9 mouse cellular contexts compared by ENCODE assay signal in the genomic region with DNA sequence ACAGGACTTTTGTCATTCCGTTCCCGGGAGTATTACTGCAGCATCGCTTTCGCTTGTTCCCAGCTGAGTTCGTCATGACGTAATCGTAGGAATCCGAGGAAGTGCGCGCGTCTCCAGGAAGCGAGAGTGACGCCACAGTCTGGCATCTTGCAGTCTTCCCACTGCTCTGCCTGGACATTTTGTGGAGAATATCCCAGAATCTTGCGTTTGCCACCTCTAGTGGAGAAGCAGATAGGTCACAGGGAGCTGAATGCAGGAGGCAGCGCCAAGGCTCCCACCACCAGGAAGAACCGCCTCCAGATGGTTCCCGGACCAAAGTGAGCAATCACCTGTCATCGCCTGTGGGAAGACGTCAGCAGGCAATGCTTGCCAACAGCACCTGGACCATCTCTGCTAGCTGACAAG. TPM values are rescaled to one million over a fixed set of nuclear protein-coding genes. Genes with fewer than 3 reads are reported as not detected.
DNase-seq lines count a peak whose midpoint lies in the region; ATAC-seq and TF ChIP-seq lines count a peak whose summit lies in the region.
"Had no signal": no experiment of that assay in that cellular context is flagged by ENCODE, and none has a peak within 500 bp of the region (broad histone marks: within the 10 kb centered on the region; RNA-seq: fewer than 3 reads in every experiment).

No protein-coding gene starts in this region.

- no peak for ATAC-seq in liver, embryonic 11.5 days (replicated peaks; ENCODE audit: low FRiP score)
- ATAC-seq in liver, postnatal 0 days, result no peak
- no peak; the same call in 1 of the 2 replicates for ATAC-seq in embryonic facial prominence, embryonic 14.5 days (ENCODE audit: low read depth)
- ATAC-seq in midbrain, embryonic 13.5 days, result no peak

- TF ChIP-seq EP300 in liver, postnatal 0 days (IDR thresholded peaks at IDR 0.05; ENCODE audit: low read depth), result no peak

- TF ChIP-seq CTCF in liver, postnatal 0 days (IDR thresholded peaks at IDR 0.05; ENCODE audit: low read depth), result no peak
- TF ChIP-seq CTCF in left cerebral cortex, adult 2 months (IDR thresholded peaks at IDR 0.05), result no peak; the same call in 1 of the 2 replicates

- no peaks in the 10 kb centered on the region for H3K9me3 ChIP-seq in liver, embryonic 11.5 days (ENCODE audit: control insufficient read depth, low read length)
- H3K9me3 ChIP-seq in liver, postnatal 0 days (ENCODE audit: low read length), result no peaks in the 10 kb centered on the region
- H3K9me3 ChIP-seq in embryonic facial prominence, embryonic 14.5 days (ENCODE audit: control insufficient read depth, low read length), result no peaks in the 10 kb centered on the region
- H3K9me3 ChIP-seq in midbrain, embryonic 13.5 days, result no peaks in the 10 kb centered on the region

- no peaks in the 10 kb centered on the region for H3K27me3 ChIP-seq in liver, embryonic 11.5 days (replicated peaks; ENCODE audit: control insufficient read depth, insufficient read depth, low read length)
- no peaks in the 10 kb centered on the region for H3K27me3 ChIP-seq in liver, postnatal 0 days (ENCODE audit: insufficient read depth, low read length)
- no peaks in the 10 kb centered on the region for H3K27me3 ChIP-seq in embryonic facial prominence, embryonic 14.5 days (replicated peaks; ENCODE audit: control insufficient read depth, insufficient read depth, low read length)
- no peaks in the 10 kb centered on the region for H3K27me3 ChIP-seq in midbrain, embryonic 13.5 days

- peak overlapping the region; percentile 42 for H3K4me2 ChIP-seq in liver, embryonic 11.5 days
- H3K4me2 ChIP-seq in liver, postnatal 0 days (ENCODE audit: low read depth, low read length), result no peak overlapping the region
- H3K4me2 ChIP-seq in embryonic facial prominence, embryonic 14.5 days (ENCODE audit: low read depth, low read length), result peak overlapping the region; percentile 48
- peak overlapping the region; percentile 22 for H3K4me2 ChIP-seq in midbrain, embryonic 13.5 days (replicated peaks)

- H3K27ac ChIP-seq in liver, embryonic 11.5 days (ENCODE audit: low read depth, low read length), result no peak overlapping the region
- H3K27ac ChIP-seq in liver, postnatal 0 days (ENCODE audit: low read depth), result no peak overlapping the region
- H3K27ac ChIP-seq in embryonic facial prominence, embryonic 14.5 days (replicated peaks; ENCODE audit: low read depth, low read length), result no peak overlapping the region
- H3K27ac ChIP-seq in left cerebral cortex, adult 2 months, result peak overlapping the region; percentile 47
- no peak overlapping the region for H3K27ac ChIP-seq in midbrain, embryonic 13.5 days

- H3K9ac ChIP-seq in liver, embryonic 11.5 days (ENCODE audit: low read depth, low read length), result no peak overlapping the region
- H3K9ac ChIP-seq in liver, postnatal 0 days (replicated peaks), result no peak overlapping the region
- 0 out of 2 replicates have a peak overlapping the region, but pooled peaks have one; percentile 23 for H3K9ac ChIP-seq in embryonic facial prominence, embryonic 14.5 days (ENCODE audit: low read depth, low read length)
- H3K9ac ChIP-seq in midbrain, embryonic 13.5 days (replicated peaks), result no peak overlapping the region

- DNase-seq in liver, embryonic 11.5 days (ENCODE audit: low spot score), result no peak
- no peak for DNase-seq in liver, postnatal 0 days
- DNase-seq in embryonic facial prominence, embryonic 14.5 days (ENCODE audit: low spot score), result peak; percentile 42
- peak; percentile 61 to 68 for DNase-seq in heart, postnatal 14 days
- DNase-seq in left cerebral cortex, adult 2 months (ENCODE audit: extremely low spot score in 1 of 2, low spot score in 2 of 2), result peak; percentile 45 to 68
- DNase-seq in yolk sac, embryonic 10.5 days (ENCODE audit: low spot score), result peak; percentile 17
- DNase-seq in thymus, postnatal 36 days, result no peak

- H3K36me3 ChIP-seq in liver, embryonic 11.5 days (ENCODE audit: control insufficient read depth, insufficient read depth, low read length), result no peaks in the 10 kb centered on the region
- H3K36me3 ChIP-seq in liver, postnatal 0 days (replicated peaks; ENCODE audit: insufficient read depth, low read length), result no peaks in the 10 kb centered on the region
- no peaks in the 10 kb centered on the region for H3K36me3 ChIP-seq in embryonic facial prominence, embryonic 14.5 days (ENCODE audit: control insufficient read depth, insufficient read depth, low read length)
- no peaks in the 10 kb centered on the region for H3K36me3 ChIP-seq in midbrain, embryonic 13.5 days

- intact Hi-C loops in heart, postnatal 14 days (cut with DNase I), result no loop called here
- intact Hi-C loops in left cerebral cortex, adult 2 months (cut with DNase I), result no loop called here

- H3K4me1 ChIP-seq in liver, embryonic 11.5 days (replicated peaks; ENCODE audit: control insufficient read depth, insufficient read depth, low read length), result no peaks in the 10 kb centered on the region
- no peaks in the 10 kb centered on the region for H3K4me1 ChIP-seq in liver, postnatal 0 days (ENCODE audit: insufficient read depth)
- H3K4me1 ChIP-seq in embryonic facial prominence, embryonic 14.5 days (ENCODE audit: control insufficient read depth, insufficient read depth, low read length), result 0 out of 2 replicates have a peak, but pooled peaks cover 4% of the 10 kb centered on the region
- H3K4me1 ChIP-seq in midbrain, embryonic 13.5 days (replicated peaks), result no peaks in the 10 kb centered on the region

- 51% methylated on average over 19 of the region's 19 CpGs for WGBS in liver, embryonic 11.5 days
- 49% methylated on average over 19 of the region's 19 CpGs for WGBS in liver, postnatal 0 days (ENCODE audit: insufficient replicate concordance)
- WGBS in embryonic facial prominence, embryonic 14.5 days, result 51% methylated on average over 19 of the region's 19 CpGs
- WGBS in midbrain, embryonic 13.5 days, result 64% methylated on average over 19 of the region's 19 CpGs

- H3K4me3 ChIP-seq in liver, embryonic 11.5 days (ENCODE audit: low read depth, low read length), result no peak overlapping the region
- H3K4me3 ChIP-seq in liver, postnatal 0 days (ENCODE audit: low read depth, low read length), result no peak overlapping the region
- H3K4me3 ChIP-seq in embryonic facial prominence, embryonic 14.5 days (ENCODE audit: low read depth, low read length), result peak overlapping the region; percentile 6; the same call in 1 of the 2 replicates
- peak overlapping the region; percentile 42 for H3K4me3 ChIP-seq in left cerebral cortex, adult 2 months
- no peak overlapping the region; the same call in 1 of the 2 replicates for H3K4me3 ChIP-seq in midbrain, embryonic 13.5 days (replicated peaks)

RNA-seq across cellular contexts. Expression of a gene that starts 23.8 kb away (rescaled TPM):
- polyA plus RNA-seq in liver, embryonic 11.5 days (2014; fragmentation: Nextera tagmentation; extraction: Ambion mirVana), result 62.2 and 66.5 TPM in 2 replicates
- polyA plus RNA-seq in liver, postnatal 0 days (2015; fragmentation: Nextera tagmentation; extraction: Ambion mirVana), result 29.9 and 30.0 TPM in 2 replicates
- 59.6 and 65.2 TPM in 2 replicates for polyA plus RNA-seq in embryonic facial prominence, embryonic 14.5 days (2014; fragmentation: Nextera tagmentation; extraction: Ambion mirVana)
- 10 to 100 TPM; 70.8 to 73.8 TPM for total RNA-seq in heart, postnatal 14 days (2021)
- 100 to 1,000 TPM; 126 to 132 TPM for total RNA-seq in left cerebral cortex, adult 2 months (2021)
- polyA plus RNA-seq in midbrain, embryonic 13.5 days (2015; fragmentation: Nextera tagmentation; extraction: Ambion mirVana), result 152 and 161 TPM in 2 replicates

RNA-seq across cellular contexts. Expression of a gene that starts 24.3 kb away (rescaled TPM):
- 0.18 TPM in 2 replicates for polyA plus RNA-seq in liver, embryonic 11.5 days (2014; fragmentation: Nextera tagmentation; extraction: Ambion mirVana)
- 3.2 and 3.3 TPM in 2 replicates for polyA plus RNA-seq in liver, postnatal 0 days (2015; fragmentation: Nextera tagmentation; extraction: Ambion mirVana)
- 0.93 and 1.1 TPM in 2 replicates for polyA plus RNA-seq in embryonic facial prominence, embryonic 14.5 days (2014; fragmentation: Nextera tagmentation; extraction: Ambion mirVana)
- under 1 TPM in 1 of 2 experiments, not detected in 1; 0.29 TPM for total RNA-seq in heart, postnatal 14 days (2021)
- total RNA-seq in left cerebral cortex, adult 2 months (2021), result 1 to 10 TPM; 2.2 to 3.0 TPM
- polyA plus RNA-seq in midbrain, embryonic 13.5 days (2015; fragmentation: Nextera tagmentation; extraction: Ambion mirVana), result 0.50 TPM in 1 of 2 replicates, not detected in the other
- polyA plus RNA-seq: limb, embryonic 11.5 days had no signal

RNA-seq across cellular contexts. Expression of a gene that starts 48.5 kb away (rescaled TPM):
- polyA plus RNA-seq in liver, embryonic 11.5 days (2014; fragmentation: Nextera tagmentation; extraction: Ambion mirVana), result not detected in 2 replicates
- 0.05 and 0.23 TPM in 2 replicates for polyA plus RNA-seq in liver, postnatal 0 days (2015; fragmentation: Nextera tagmentation; extraction: Ambion mirVana)
- 0.34 and 0.72 TPM in 2 replicates for polyA plus RNA-seq in embryonic facial prominence, embryonic 14.5 days (2014; fragmentation: Nextera tagmentation; extraction: Ambion mirVana)
- not detected for total RNA-seq in heart, postnatal 14 days (2021)
- total RNA-seq in left cerebral cortex, adult 2 months (2021), result not detected
- not detected in 2 replicates for polyA plus RNA-seq in midbrain, embryonic 13.5 days (2015; fragmentation: Nextera tagmentation; extraction: Ambion mirVana)
- polyA plus RNA-seq: limb, embryonic 11.5 days had no signal

Comparison
In these comparisons a context has a peak if more than half of its experiments do, and no peak if none do; other contexts are left out.
1. DNase-seq: peak in embryonic facial prominence, embryonic 14.5 days (single experiment), heart, postnatal 14 days (2 of 2), left cerebral cortex, adult 2 months (2 of 2) and yolk sac, embryonic 10.5 days (single experiment); none in liver, embryonic 11.5 days (single experiment), liver, postnatal 0 days (single experiment) and thymus, postnatal 36 days (0 of 2).
2. H3K4me3 ChIP-seq: peak in embryonic facial prominence, embryonic 14.5 days (single experiment) and left cerebral cortex, adult 2 months (single experiment); none in liver, embryonic 11.5 days (single experiment), liver, postnatal 0 days (single experiment) and midbrain, embryonic 13.5 days (single experiment).